Mouse (Mus musculus) CH12.LX (cell line): ENCODE results near the gene Slc9a2. TPM values are rescaled to one million over a fixed set of nuclear protein-coding genes. Genes with fewer than 3 reads are reported as not detected.

Experiments used
- DNase-seq: peaks from one replicate; pipeline ENCODE4 v3.0.0-alpha.2; 2013; ENCODE audit errors: extremely low read depth
- H3K27ac ChIP-seq: 2 replicates; pipeline ENCODE4 v1.5.1; 2012; ENCODE audit warnings: low read depth, mild to moderate bottlenecking, control low read depth, moderate library complexity; ENCODE audit not compliant: insufficient read depth
- H3K27me3 ChIP-seq: replicated peaks from 2 replicates; pipeline ENCODE3; 2012; ENCODE audit warnings: inconsistent platforms
- H3K36me3 ChIP-seq, 2 experiments: replicated peaks in 1 of 2; 2 replicates each; pipeline versions ENCODE3 to v1.6.1; 2012; ENCODE audit warnings: inconsistent platforms in 1 of 2, low read length in 1 of 2, mild to moderate bottlenecking in 1 of 2, mixed read lengths in 1 of 2, moderate library complexity in 1 of 2; ENCODE audit not compliant: control insufficient read depth in 1 of 2, insufficient read depth in 1 of 2
- H3K4me1 ChIP-seq, 2 experiments: 2 replicates each; pipeline ENCODE4 v1.6.1; 2012; ENCODE audit warnings: inconsistent platforms in 1 of 2, moderate library complexity in 1 of 2; ENCODE audit not compliant: insufficient read depth in 2 of 2, control insufficient read depth in 1 of 2
- H3K4me2 ChIP-seq: 2 replicates; pipeline ENCODE4 v1.6.1; 2012; ENCODE audit warnings: low read depth, mild to moderate bottlenecking, control low read depth; ENCODE audit not compliant: poor library complexity, insufficient read depth, severe bottlenecking
- H3K4me3 ChIP-seq, 3 experiments: fragments of 150-350 bp in 1 of 3; sonication (generic) in 1 of 3; replicated peaks in 1 of 3; 2 replicates each; pipeline versions ENCODE3 to v1.5.1; 2011 to 2012; ENCODE audit warnings: low read depth in 2 of 3, low read length in 2 of 3, mild to moderate bottlenecking in 2 of 3, moderate library complexity in 2 of 3, control low read depth in 1 of 3, improper control_type of control experiment in 1 of 3, inconsistent platforms in 1 of 3, mixed read lengths in 1 of 3; ENCODE audit not compliant: poor library complexity in 1 of 3
- H3K79me2 ChIP-seq: replicated peaks from 2 replicates; pipeline ENCODE4 v1.6.1; 2012; ENCODE audit warnings: mild to moderate bottlenecking, moderate library complexity; ENCODE audit not compliant: control insufficient read depth, poor library complexity, insufficient read depth, severe bottlenecking; ENCODE audit errors: extremely low read depth
- H3K9ac ChIP-seq: 2 replicates; pipeline ENCODE4 v1.6.1; 2012; ENCODE audit warnings: low read depth, mild to moderate bottlenecking, control low read depth, moderate library complexity; ENCODE audit not compliant: insufficient read depth
- H3K9me3 ChIP-seq: replicated peaks from 2 replicates; pipeline ENCODE3; 2012; ENCODE audit warnings: low read length, inconsistent platforms, mixed read lengths
- CHD2 ChIP-seq: IDR thresholded peaks from 2 replicates; pipeline ENCODE4 v1.6.1; 2011; ENCODE audit warnings: low read length, improper control_type of control experiment
- CTCF ChIP-seq, 2 experiments: IDR thresholded peaks in 1 of 2; conservative IDR thresholded peaks in 1 of 2; 2 replicates each; pipeline ENCODE4 v1.5.1; 2011 to 2012; ENCODE audit warnings: low read depth in 2 of 2, low read length in 2 of 2, improper control_type of control experiment in 1 of 2, inconsistent platforms in 1 of 2, mild to moderate bottlenecking in 1 of 2, moderate library complexity in 1 of 2
- E2F4 ChIP-seq: IDR thresholded peaks from 2 replicates; pipeline ENCODE4 v1.6.1; 2011; ENCODE audit warnings: low read depth, low read length, improper control_type of control experiment; ENCODE audit not compliant: insufficient replicate concordance
- ELF1 ChIP-seq: IDR thresholded peaks from 2 replicates; pipeline ENCODE4 v1.6.1; 2014; ENCODE audit warnings: low read depth, mild to moderate bottlenecking, inconsistent platforms, low read length, improper control_type of control experiment
- ETS1 ChIP-seq: conservative IDR thresholded peaks from 2 replicates; pipeline ENCODE4 v1.6.1; 2012; ENCODE audit warnings: low read depth, mild to moderate bottlenecking, inconsistent platforms, low read length, improper control_type of control experiment, moderate library complexity
- GABPA ChIP-seq: IDR thresholded peaks from 2 replicates; pipeline ENCODE4 v1.6.1; 2012; ENCODE audit warnings: low read depth, low read length, improper control_type of control experiment, inconsistent platforms; ENCODE audit not compliant: insufficient replicate concordance
- JUND ChIP-seq: conservative IDR thresholded peaks from 2 replicates; pipeline ENCODE4 v1.6.1; 2011; ENCODE audit warnings: low read depth, low read length, improper control_type of control experiment
- KAT2A ChIP-seq: IDR thresholded peaks from 2 replicates; pipeline ENCODE4 v1.6.1; 2012; ENCODE audit warnings: low read length, improper control_type of control experiment, inconsistent platforms; ENCODE audit not compliant: insufficient replicate concordance
- MEF2A ChIP-seq: IDR thresholded peaks from 2 replicates; pipeline ENCODE4 v1.6.1; 2014; ENCODE audit warnings: low read depth, mild to moderate bottlenecking, inconsistent platforms, low read length, improper control_type of control experiment, borderline replicate concordance
- MYC ChIP-seq: IDR thresholded peaks from 2 replicates; pipeline ENCODE4 v1.6.1; 2011; ENCODE audit warnings: low read depth, mild to moderate bottlenecking, improper control_type of control experiment, low read length
- POLR2A ChIP-seq: IDR thresholded peaks from 2 replicates; pipeline ENCODE4 v1.6.1; 2011; ENCODE audit warnings: low read depth, mild to moderate bottlenecking, improper control_type of control experiment, low read length
- POLR2AphosphoS2 ChIP-seq: IDR thresholded peaks from 2 replicates; pipeline ENCODE4 v1.6.1; 2011; ENCODE audit warnings: low read depth, low read length, improper control_type of control experiment
- RAD21 ChIP-seq: IDR thresholded peaks from 2 replicates; pipeline ENCODE4 v1.6.1; 2011; ENCODE audit warnings: low read depth, mild to moderate bottlenecking, low read length, improper control_type of control experiment, moderate library complexity
- RCOR1 ChIP-seq: conservative IDR thresholded peaks from 2 replicates; pipeline ENCODE4 v1.6.1; 2012; ENCODE audit warnings: low read depth, mild to moderate bottlenecking, inconsistent platforms, low read length, improper control_type of control experiment
- SIN3A ChIP-seq: IDR thresholded peaks from 2 replicates; pipeline ENCODE4 v1.6.1; 2012; ENCODE audit warnings: low read length, improper control_type of control experiment, inconsistent platforms
- SMC3 ChIP-seq: IDR thresholded peaks from 2 replicates; pipeline ENCODE4 v1.6.1; 2011; ENCODE audit warnings: low read depth, low read length, improper control_type of control experiment
- ZKSCAN1 ChIP-seq: IDR thresholded peaks from 2 replicates; pipeline ENCODE4 v1.6.1; 2012; ENCODE audit warnings: low read depth, inconsistent platforms, low read length, improper control_type of control experiment, borderline replicate concordance
- ZMIZ1 ChIP-seq: IDR thresholded peaks from 2 replicates; pipeline ENCODE4 v1.6.1; 2012; ENCODE audit warnings: low read depth, mild to moderate bottlenecking, inconsistent platforms, low read length, improper control_type of control experiment
- ZNF384 ChIP-seq: IDR thresholded peaks from 2 replicates; pipeline ENCODE4 v1.6.1; 2012; ENCODE audit warnings: low read depth, low read length, improper control_type of control experiment, inconsistent platforms
- dilution Hi-C: fragments of 300-500 bp; cut with MboI; formaldehyde crosslinking; loops from 2 replicates; pipeline ENCODE4 v1.14.3; 2020; ENCODE audit warnings: low sequenced_read_pairs; ENCODE audit not compliant: extremely low pct_unique_long_range_greater_than_20kb, extremely low pct_ligation_motif_present
- in situ Hi-C: fragments of 300-500 bp; cut with MboI; formaldehyde crosslinking; loops from 3 replicates; pipeline ENCODE4 v1.14.3; 2019; ENCODE audit warnings: low sequenced_read_pairs, low pct_ligation_motif_present, low pct_unique_long_range_greater_than_20kb, mixed read lengths
- polyA plus RNA-seq: library from polyadenylated mRNA; unstranded; fragments of >175 nt; gene quantifications from 2 replicates; pipeline ENCODE4 v1.2.1, GENCODE M21; 2012; ENCODE audit warnings: low read depth; ENCODE audit not compliant: insufficient read length
- total RNA-seq, 2 experiments: library from RNA; depleted of rRNA; stranded (reverse); fragments of 300-350 nt in 1 of 2; fragments of >200 nt in 1 of 2; gene quantifications; 2 replicates each; pipeline ENCODE4 v1.2.3; 2012 to 2014

The Slc9a2 gene
- total and polyA plus RNA-seq, 3 experiments: not detected

DNA sequence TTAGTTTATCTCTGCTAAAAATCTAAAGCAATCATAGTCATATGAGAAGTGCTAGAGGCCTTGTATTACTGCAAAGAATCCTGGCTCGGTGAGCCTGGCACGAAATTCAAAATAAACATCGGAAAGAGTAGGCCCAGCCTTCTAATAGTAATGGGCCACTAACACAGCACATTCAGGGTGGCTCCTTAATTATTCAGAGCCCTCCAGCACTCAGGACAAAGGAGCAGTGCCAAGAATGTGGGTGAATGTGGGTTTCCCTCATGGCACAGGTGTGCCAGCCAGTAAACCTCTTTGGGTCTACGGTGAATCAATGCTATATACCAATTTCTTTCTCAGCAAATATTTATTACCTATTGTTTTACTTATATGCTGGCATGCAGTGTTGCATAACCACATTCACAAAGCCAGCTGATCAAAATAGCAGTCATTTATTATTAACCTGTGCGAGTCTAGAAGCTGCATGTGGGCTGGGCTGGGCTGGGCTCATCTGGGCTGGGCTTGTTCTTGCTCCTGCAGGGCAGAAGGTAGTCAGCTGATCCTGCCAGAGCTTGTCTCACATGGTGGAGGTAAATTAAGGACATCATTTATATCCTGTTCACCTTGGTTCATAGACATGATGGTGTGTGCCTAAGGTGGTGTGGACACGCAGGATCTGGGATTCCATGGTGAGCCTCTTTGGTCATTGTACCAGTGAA is 79.5 kb downstream of the Slc9a2 start:
- Histone ChIP-seq H3K36me3 (no peaks in the 10 kb centered on the region), H3K9me3 (peaks cover 68% of the 10 kb centered on the region), H3K9ac (no peak overlapping the region), H3K4me2 (no peak overlapping the region), H3K27ac (no peak overlapping the region), H3K79me2 (no peaks in the 10 kb centered on the region), H3K27me3 (no peaks in the 10 kb centered on the region), H3K4me1 (no peaks in the 10 kb centered on the region), H3K4me3 (no peak overlapping the region)
- dilution Hi-C loops: no loop called here
- in situ Hi-C loops: no loop called here
- DNase-seq: no peak
- TF ChIP-seq KAT2A: no peak
- no peak for TF ChIP-seq GABPA
- TF ChIP-seq ZKSCAN1: no peak
- TF ChIP-seq CHD2: no peak
- TF ChIP-seq E2F4: no peak
- no peak for TF ChIP-seq POLR2AphosphoS2
- no peak for TF ChIP-seq RAD21
- no peak for TF ChIP-seq JUND
- TF ChIP-seq ETS1: no peak
- no peak for TF ChIP-seq ZMIZ1
- TF ChIP-seq CTCF (conservative IDR thresholded peaks at IDR 0.05 in 1 of 2, IDR thresholded peaks at IDR 0.05 in 1 of 2; ENCODE audit: low read depth in 2 of 2, low read length in 2 of 2): no peak
- no peak for TF ChIP-seq SMC3
- TF ChIP-seq ZNF384: no peak
- no peak for TF ChIP-seq MEF2A
- TF ChIP-seq MYC: no peak
- TF ChIP-seq ELF1: no peak
- no peak for TF ChIP-seq SIN3A
- no peak for TF ChIP-seq RCOR1

- TF ChIP-seq MYC: no peak
- no peak for TF ChIP-seq POLR2A
- no peak for TF ChIP-seq CHD2
- no peak overlapping the region for H3K9ac ChIP-seq
- no peaks in the 10 kb centered on the region for H3K27me3 ChIP-seq
- peaks cover 72% of the 10 kb centered on the region for H3K9me3 ChIP-seq
- in situ Hi-C loops (no loop called here), dilution Hi-C loops (no loop called here)
- H3K79me2 ChIP-seq: no peaks in the 10 kb centered on the region
- DNase-seq: no peak
- H3K36me3 ChIP-seq: no peaks in the 10 kb centered on the region
- H3K27ac ChIP-seq: no peak overlapping the region
- H3K4me1 ChIP-seq: no peaks in the 10 kb centered on the region
- no peak overlapping the region for H3K4me2 ChIP-seq
- no peak overlapping the region for H3K4me3 ChIP-seq
Observed at GRCm38 (mm10) chr1:40764042-40764441, 83.7 kb downstream of the Slc9a2 start.
